Mouse (Mus musculus) G1E (cell line): ENCODE measurements at regions not wholly inside any gene's neighbourhood (a gene's known extent, or its start where the extent isn't known, plus 50 kb on each side); places are given as distances from the start of the nearest gene placed in this dataset.

Experiments
- CTCF ChIP-seq: IDR thresholded peaks from 2 replicates; pipeline ENCODE4 v1.5.1; 2012; ENCODE audit warnings: low read depth, low read length, inconsistent platforms, mixed read lengths
- GATA1 ChIP-seq: IDR thresholded peaks from 2 replicates; pipeline ENCODE4 v1.6.1; 2012; ENCODE audit warnings: borderline replicate concordance, low read length, inconsistent platforms, mixed read lengths
- GATA2 ChIP-seq: IDR thresholded peaks from 2 replicates; pipeline ENCODE4 v1.6.1; 2012; ENCODE audit warnings: low read depth, low read length, inconsistent platforms, borderline replicate concordance
- TAL1 ChIP-seq: conservative IDR thresholded peaks from 2 replicates; pipeline ENCODE4 v1.6.1; 2012; ENCODE audit warnings: low read depth, low read length, inconsistent platforms, mixed read lengths

DNA sequence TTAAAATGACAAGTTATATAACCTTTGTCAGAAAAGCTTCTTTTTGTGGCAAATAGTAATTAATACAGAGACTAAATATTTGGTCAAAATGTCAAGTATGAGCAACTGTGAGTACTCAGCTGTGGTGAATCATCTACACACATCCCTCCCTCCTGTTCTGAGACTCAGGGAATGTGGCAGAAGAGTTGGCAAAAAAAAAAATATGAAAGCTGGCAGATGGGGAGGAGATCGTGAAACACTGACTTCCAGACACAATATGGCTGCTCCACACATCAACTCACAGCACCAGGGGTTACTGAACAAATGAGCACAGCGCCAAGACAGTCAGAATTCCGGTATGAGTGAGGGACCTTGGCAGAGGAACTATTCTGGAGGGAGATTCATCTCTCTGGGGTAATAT lies 105.4 kb downstream of the Otud1 start:
- TF ChIP-seq CTCF (no peak), GATA2 (no peak), GATA1 (no peak), TAL1 (no peak)
